Mouse (Mus musculus): ENCODE measurements at regions not wholly inside any gene's neighbourhood (a gene's known extent, or its start where the extent isn't known, plus 50 kb on each side); places are given as distances from the start of the nearest gene placed in this dataset.
"Not testable (repeated sequence)": the region's sequence is repeated elsewhere in the genome, so short reads cannot be mapped to it uniquely, and the experiment has no call there.

DNA sequence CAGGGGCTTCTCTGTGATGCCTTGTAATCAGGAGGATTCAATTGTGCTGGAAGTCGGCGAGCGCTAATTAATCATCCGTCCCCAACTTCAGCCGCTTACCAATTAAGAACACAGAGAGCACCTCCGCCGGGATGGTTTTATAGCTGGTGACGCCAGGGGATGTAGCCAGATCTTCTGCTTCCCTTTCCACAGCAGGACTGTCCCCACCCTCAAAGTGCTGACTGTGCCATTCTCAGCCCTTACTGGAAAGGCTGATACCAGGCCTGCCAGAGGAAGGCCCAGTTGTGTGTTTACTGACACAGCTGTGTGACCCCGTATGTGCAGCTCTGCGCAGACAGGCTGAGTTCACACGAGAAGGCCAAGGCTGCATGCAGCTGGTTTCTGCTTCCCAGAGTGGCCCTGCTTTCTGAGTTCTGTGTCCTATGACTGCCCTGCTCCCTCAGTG is 59.9 kb upstream of the Bend4 start:
- DNase-seq (ENCODE audit: low spot score in 2 of 2) = no peak

DNA sequence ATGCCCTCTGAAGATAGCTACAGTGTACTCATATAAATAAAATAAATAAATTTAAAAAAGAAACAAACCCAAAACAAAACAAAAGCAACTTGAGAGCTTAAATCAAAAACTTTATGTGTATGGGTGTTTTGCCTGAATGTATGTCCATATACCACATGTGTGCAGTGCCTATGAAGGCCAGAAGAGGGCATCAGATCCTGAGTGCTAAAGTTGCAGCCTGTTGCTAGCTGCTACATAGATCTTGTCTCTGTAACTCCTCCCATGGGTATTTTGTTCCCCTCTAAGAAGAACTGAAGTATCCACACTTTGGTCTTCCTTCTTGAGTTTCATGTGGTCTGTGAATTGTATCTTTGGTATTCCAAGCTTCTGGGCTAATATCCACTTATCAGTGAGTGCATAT is 62.6 kb upstream of the Bend4 start:
- not testable (repeated sequence) for DNase-seq (ENCODE audit: low spot score in 2 of 2)

DNA sequence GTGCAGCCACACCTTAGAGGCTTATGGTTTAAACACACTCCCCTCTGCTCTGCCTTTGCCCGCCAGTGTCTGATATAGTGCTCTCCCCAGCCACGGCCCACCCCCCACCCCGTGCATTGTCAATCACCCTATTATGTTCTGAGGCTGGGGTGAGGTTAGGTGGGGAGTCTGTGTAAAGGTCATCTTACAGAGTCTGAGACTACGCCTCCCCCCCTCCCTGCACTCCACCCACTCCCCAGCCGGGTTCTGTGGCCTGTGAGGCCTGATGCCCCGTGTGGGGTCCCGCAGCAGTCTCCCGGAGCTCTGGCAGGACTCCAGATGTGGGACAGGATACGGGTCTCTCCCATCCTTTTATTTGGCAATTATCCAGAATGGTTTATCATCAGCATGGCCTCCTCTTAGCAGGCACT is 64.8 kb upstream of the Bend4 start:
- no peak for DNase-seq (ENCODE audit: low spot score in 2 of 2)

DNA sequence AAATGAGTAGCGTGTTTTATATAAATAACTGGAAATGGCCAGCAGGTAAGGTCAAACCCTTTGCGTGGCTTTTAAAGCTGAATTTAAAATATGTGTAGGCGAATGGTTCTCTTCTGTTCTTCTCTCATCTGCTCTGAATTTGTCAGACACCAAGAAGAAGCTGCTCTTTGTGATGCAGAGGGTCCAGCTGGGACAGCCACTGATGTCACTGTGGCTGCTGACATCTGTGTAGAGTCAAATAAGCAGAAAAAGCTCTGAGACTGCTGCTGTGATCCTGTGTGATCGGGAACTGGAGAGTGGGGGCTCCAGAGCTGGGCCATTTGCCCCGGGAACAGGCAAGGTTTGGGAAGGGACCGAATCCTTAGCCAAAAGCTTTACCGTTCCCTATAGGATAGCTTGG is 68.6 kb upstream of the Bend4 start:
- no peak for DNase-seq (ENCODE audit: low spot score in 2 of 2)

DNA sequence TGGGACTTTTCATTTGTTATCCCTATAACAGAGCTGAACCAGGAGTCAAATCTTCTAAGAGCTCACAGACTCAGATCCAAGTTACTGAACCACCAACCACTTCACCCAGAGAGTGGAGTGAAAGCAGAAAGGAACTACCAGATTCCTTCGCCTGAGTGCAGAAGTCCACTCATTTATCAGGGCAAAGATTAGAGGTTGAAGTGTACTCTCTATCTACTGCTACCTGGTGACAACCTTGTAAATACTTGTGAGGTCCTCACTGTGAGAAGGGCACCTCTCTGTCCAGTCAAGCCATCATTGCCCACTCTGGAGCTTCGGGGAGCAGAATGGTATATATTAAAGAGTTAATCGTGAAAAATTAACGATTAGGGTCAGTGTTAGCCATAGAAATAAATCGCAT is 87.4 kb upstream of the Shisa3 start:
- DNase-seq (ENCODE audit: low spot score in 2 of 2) = no peak

DNA sequence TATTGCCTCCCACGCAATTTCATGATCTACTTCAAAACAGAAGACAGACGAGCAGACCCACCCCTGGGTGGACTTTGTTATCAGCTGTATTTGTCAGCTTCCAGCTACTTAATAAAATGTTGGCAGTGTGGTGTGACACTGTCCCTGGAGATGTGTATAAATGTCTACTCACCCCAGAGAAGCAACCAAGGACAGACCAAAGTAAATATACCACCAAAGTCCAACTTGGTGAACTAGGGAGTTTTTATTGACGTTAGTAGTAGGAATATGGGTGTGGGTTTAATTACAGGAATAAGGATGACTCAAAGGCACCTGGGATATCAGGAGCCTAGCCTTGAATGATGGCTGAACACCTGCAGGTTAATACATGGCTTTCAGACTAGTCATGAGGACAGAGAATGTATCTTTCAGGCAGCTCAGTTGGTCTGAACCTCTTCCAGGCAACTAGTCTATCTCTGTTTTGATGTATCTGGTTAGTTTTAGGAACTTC is 86.2 kb upstream of the Shisa3 start:
- DNase-seq (ENCODE audit: low spot score in 2 of 2) = no peak

DNA sequence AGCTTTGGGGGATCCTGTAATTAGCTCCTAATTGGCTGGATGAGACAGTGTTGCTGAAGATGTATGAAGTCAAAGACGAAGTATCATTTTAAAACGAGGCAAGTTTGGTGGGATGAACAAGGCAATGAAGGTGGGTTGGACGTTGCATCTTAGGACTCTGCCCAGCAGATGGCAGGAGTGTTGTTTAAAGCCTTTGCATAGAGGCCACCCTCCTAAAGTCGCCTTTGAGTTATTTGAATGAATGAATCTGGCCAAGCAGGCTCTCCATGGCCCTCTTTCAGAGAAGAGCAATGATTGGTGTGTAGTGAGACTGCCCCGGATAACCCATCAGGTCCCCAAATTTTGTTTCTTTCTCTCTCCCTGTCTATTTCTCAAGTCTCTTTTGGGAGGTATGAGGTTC is 77.5 kb upstream of the Shisa3 start:
- no peak for DNase-seq (ENCODE audit: low spot score in 2 of 2)

DNA sequence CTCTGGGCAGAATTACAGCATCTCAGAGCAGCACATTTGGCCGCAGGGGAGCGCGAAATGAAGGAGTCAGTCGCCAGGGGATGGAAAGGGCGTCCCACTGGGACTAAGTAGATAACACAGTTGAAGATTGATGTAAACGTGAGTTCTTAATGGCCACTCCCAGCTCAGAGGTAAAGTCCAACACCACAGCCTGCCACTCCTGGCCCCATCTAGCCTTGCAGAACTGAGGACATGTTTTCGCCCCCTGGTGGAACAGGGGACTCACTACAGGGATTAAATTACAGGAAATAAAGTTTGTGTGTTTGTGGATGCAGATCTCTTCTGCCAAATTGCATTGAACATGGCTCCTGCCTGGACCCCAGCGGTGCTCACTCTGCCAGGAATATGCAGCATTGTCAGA is 76.7 kb upstream of the Shisa3 start:
- no peak for DNase-seq (ENCODE audit: low spot score in 2 of 2)

DNA sequence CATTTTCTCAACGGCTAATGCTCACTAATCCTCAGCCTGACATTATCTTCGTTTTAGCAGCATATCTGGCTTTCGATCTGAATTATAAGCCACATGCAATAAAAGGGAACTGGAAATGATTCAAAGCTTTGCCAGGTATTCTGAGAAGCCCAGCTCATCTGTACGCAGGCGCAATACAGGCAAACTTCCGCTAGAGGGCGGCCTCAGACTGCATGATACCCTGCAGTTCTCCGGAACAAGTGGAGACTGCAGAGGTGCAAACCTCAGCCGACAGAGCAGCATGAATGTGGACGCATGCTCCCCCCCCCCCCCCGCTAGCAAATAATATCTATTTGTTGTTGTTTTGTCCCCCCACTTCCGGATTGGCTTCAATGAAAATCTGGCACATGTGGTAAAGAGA is 75.3 kb upstream of the Shisa3 start:
- DNase-seq (ENCODE audit: low spot score in 2 of 2) = peak; percentile 56 to 68

DNA sequence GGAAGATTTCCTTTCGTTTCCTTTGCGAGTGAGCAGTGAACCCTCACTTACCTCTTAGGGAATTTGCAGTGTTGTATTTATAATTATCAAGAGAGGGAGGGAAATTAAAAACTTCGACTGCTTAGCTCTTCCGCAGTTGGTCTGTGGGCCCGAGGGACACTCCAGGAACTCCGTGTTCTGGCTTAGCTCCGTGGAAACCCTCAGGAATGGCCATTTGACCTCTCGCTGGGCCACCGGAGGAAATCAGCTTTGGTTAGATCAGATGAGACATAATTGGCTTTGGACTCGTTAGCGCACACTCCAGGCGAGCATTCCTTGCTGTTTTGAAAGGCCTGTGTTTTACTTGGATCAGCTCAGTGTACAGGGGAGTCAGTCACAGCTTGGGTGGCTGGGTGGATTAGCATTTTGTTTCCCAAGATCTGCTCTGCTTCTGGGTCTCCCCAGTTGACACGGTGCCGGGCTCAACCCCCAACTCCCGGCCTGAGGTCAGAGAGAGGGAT is 74.9 kb upstream of the Shisa3 start:
- DNase-seq (ENCODE audit: low spot score in 2 of 2) = peak in 1 of 2 experiments; percentile 5

DNA sequence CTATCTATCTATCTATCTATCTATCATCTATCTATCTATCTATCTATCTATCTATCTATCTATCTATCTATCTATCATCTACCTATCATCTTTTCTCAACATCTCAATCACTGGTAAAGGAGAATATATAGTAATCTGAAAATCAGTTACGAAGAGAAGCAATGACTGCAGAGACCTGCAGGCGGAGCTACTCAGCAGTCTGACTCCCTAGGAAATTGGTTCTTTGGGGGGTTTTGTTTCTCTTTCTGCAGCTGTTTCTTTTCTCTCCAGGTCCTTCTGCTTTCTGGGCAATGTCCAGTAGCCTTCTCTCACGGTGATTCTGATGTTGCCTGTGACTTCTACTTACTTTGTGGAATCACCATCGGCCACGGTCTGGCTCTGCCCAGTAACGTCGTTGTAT is 73.6 kb upstream of the Shisa3 start:
- no peak for DNase-seq (ENCODE audit: low spot score in 2 of 2)

DNA sequence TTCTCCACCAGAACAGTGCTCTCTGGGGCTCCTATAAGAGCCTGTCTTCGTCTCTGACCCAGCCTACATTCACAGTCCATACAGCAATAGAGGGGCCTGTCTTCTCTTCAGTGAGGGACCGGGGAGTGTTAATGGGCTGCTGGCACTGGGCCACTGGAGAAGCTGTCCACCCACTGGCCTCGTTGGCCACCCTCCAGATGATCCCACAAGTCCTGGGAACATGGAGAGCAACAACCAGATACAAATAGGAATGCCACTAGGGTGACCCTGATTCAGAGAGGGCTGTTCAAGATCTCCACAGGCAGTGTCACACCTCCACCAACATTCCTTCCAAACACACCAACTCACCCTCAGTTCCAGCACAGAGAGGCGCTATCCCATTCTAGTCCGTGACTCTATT is 69.7 kb upstream of the Shisa3 start:
- no peak for DNase-seq (ENCODE audit: low spot score in 2 of 2)

DNA sequence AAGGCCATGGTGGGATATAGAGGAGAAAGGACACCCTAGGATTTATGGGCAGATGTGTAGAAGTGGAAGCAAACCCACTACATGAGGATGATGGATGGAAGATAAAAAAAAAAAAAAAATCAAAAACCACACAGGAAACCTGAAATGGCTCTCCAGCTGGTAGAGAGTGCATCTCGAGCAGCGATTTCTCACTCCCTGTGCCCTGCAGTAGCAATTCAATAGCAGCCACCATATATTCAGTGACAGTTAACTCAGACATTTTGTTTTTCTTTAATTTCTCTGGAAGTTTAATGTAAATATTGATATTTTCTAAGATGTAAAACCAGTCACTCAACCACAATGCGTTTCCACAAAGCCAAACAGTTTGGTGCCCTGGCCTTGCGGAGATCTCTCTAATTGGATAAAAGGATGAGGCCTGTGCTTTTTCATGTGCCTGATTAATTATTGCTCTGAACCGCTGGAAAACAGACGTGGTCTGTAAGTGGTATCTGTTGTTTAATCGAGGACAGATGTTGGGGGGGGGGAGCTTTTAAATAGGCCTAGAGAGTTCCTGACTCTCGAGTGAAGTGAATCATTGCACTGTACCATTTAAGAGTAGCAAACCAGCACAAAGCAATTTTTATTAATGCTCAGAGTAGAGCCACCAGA is 68.0 kb upstream of the Shisa3 start:
- DNase-seq (ENCODE audit: low spot score in 2 of 2) = no peak

DNA sequence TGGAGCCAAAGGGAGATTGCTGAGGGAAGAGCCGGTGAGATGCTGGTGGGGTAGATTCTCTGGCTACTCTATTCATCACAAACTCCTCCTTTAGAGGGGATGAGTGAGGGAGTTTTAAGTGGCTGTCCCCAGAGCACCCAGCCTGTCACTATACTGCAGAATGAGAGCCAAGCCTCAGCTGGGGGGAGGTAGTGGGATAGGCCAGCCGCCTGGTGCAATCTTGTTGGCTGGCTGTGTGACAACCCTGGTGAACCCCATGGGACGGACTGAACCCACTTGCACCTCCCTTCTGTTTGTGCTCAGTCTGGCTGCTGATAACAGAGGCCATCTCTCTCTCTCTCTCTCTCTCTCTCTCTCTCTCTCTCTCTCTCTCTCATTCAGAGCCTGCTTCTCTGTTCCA is 65.8 kb upstream of the Shisa3 start:
- DNase-seq (ENCODE audit: low spot score in 2 of 2) = no peak

DNA sequence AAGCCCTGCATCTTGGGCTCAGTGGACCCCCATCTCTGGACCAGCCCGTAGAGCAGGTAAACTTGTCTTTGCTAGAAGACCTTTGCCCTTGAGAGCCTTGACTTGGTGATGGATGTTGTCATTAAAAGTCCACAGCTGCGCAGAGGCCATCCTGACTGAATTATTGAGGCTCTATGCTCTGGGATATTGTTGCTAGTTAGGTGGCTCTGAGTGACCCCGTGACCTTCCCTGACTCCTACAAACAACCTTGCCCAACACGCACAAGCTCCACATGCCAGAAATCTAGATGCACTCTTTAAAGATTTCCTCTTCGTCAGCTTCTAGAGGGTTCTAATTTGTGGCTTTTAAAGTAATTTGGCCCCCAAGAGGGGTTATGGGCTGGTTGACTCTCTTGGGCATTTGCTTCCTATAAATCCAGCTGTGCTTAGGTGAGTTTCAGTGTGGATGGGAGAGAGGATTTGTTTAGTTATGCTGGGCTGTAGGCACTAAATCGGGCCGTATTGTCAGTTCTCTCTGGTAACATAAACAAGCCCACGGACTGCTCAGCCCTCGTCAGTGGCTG is 63.6 kb upstream of the Shisa3 start:
- DNase-seq (ENCODE audit: low spot score in 2 of 2) = no peak

DNA sequence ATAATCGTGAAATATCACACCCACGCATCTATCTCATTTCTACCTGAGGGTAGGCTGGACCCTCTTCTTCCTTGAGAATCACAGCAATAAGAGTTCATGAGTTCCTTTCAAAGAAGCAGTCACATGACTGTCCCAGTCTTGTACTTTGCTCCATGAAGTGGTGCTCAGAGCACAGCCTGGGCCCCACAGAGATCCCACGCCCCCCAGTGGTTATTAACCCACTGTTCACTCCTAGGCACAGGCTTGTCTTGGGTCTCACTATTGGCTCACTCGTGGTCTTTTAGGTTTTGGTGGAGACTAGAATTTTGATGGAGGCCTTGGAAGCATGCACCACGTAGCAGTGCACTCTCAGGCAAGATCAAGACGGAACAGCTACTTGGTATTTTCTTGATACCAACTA is 57.4 kb upstream of the Shisa3 start:
- DNase-seq (ENCODE audit: low spot score in 2 of 2) = no peak

DNA sequence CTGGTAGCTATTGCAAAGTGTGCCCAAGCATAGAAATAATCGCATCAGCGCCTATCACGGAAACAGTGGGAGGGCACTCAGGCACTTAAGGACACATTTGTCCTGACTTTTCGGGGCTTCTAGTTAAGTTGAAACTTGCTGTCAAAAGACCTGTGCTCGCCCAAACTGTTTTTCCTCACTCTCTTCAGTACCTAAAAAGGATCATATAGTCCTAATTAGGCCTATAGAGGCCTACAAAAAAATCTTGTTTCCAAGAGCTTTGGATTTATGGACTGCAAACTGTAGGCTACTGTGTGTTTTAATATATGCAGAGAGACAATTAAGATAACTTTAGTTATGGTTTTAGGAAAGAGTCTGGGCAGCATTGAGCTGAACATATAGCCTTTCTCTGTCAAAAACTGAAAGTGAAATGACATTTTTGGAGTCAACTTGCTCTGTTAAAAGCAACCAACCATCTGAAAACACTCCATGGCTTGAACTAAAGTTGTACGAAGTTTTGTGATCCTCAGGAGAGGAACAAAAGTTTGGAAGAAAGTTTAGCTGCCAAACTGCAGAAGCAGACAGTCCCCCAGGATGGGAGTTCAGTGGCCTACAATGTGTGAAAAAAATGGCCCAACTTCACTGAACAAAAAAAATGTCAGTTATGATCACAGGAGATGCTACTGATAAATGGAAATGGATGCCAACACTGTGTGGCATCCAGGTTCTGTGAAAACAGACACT is 55.9 kb upstream of the Shisa3 start:
- no peak for DNase-seq (ENCODE audit: low spot score in 2 of 2)

DNA sequence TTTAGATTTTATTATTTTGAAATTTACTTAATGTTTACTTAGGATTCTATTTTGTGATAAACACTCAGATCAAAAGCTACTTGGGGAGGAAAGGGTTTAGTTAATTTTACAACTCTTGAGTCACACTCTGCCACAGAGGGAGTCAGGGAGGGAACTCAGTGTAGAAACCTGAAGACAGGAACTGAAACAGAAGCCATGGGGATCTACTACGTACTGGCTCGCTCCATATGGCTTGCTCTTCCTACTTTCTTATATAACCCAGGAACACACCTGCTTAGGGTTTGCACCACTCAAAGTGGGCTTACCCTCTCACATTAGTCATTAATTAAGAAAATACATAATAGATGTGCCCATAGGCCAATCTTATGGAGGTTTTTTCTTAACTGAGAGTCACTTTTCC is 54.8 kb upstream of the Shisa3 start:
- no peak for DNase-seq (ENCODE audit: low spot score in 2 of 2)

All from right cerebral cortex, postnatal 36 days (tissue).